Mouse (Mus musculus): ENCODE measurements at regions not wholly inside any gene's neighbourhood (a gene's known extent, or its start where the extent isn't known, plus 50 kb on each side); places are given as distances from the start of the nearest gene placed in this dataset.

DNA sequence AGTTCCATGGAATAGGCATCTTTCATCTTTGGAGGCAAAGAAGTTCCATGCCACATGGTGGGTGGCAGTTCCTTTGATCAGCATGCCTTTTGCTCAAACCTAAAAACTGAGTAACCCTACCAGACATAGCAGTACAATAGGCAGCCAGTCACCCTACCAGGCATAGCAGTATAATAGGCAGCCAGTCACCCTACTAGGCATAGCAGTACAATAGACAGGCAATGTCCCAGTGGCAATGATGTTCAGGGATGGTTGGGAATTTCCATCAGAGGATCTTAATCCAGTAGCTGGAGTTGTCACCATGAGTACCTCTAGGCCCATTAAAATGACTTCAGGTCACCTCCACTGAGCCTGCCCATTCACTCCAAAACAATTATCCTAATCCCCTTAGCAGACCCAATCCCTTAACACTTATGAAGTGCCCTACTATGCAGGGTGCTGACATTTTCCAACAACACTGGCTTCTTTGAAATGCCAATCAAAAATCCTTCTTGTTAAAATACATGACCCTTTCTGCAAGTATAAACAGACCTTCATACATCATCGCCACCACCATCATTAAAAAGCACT is 523.5 kb upstream of the Mpdz start:
- TF ChIP-seq FLI1 (IDR thresholded peaks at IDR 0.05; ENCODE audit: low read length) (no peak), GATA1 (IDR thresholded peaks at IDR 0.05; ENCODE audit: borderline replicate concordance, low read length) (no peak)
